Mouse (Mus musculus): Measurements from ENCODE around the gene Gm7995. TPM values are rescaled to one million over a fixed set of nuclear protein-coding genes. Genes with fewer than 3 reads are reported as not detected.
"Not testable (repeated sequence)": the region's sequence is repeated elsewhere in the genome, so short reads cannot be mapped to it uniquely, and the experiment has no call there.

The Gm7995 gene
- not detected in 2 replicates for polyA plus RNA-seq (2015; fragmentation: Nextera tagmentation; extraction: Ambion mirVana)

DNA sequence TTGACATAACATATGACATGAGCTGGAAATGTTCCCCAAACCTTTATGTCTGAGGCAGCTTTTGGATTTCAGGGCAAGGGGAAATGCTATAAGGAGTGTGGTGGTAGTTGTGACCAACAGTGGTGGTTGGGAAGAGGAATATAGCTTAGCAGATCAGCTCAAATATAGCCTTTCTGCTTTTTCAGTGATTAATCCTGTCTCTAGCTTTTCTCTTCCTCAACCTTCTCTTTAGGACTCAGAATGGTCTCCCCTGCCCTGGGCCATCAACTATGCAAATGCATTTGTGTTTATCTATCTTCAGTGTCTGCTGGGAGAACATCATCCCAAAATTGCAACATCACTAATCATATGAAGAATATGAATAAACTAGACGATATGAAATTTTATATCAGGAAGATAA lies at the start of gene Gm7995:
Gene Gm7995 (plus strand): TSS at position 301 of the 400 bp plus-strand sequence.
- not testable (repeated sequence) for H3K27me3 ChIP-seq; H3K4me3 ChIP-seq; H3K4me1 ChIP-seq; H3K36me3 ChIP-seq; H3K4me2 ChIP-seq; ATAC-seq (ENCODE audit: borderline replicate concordance, extremely low read depth, low FRiP score, low TSS enrichment); H3K9me3 ChIP-seq; H3K27ac ChIP-seq; H3K9ac ChIP-seq
- no CpG with 5 or more reads among the region's 1 CpGs for WGBS

- H3K9me3 ChIP-seq; H3K36me3 ChIP-seq; ATAC-seq (ENCODE audit: borderline replicate concordance, extremely low read depth, low FRiP score, low TSS enrichment); H3K4me1 ChIP-seq; H3K27me3 ChIP-seq; H3K27ac ChIP-seq; H3K4me3 ChIP-seq; H3K9ac ChIP-seq; H3K4me2 ChIP-seq: not testable (repeated sequence)
- 80% methylated on average over 1 of the region's 3 CpGs for WGBS
Observed at GRCm38 (mm10) chr14:42297258-42297657, 12.8 kb upstream of the Gm7995 start, which contains the start of gene Gm9611. Gene Gm9611, minus strand, starts transcription at chr14:42297358.

Small RNA genes within 50 kb of the gene (microRNA-seq; reads per million reads assigned to microRNA genes)
- gene Gm25208 (not detected), gene Gm25892 (not detected)

Other genes with a start within 250 kb of the Gm7995 start
- not detected in 2 replicates for gene Gm7951, start 192.8 kb upstream of the Gm7995 start, polyA plus RNA-seq (2015; fragmentation: Nextera tagmentation; extraction: Ambion mirVana)
- not detected in 2 replicates for gene Gm17027, start 147.6 kb upstream of the Gm7995 start, polyA plus RNA-seq (2015; fragmentation: Nextera tagmentation; extraction: Ambion mirVana)
- not detected in 2 replicates for gene Gm3573, start 119.4 kb upstream of the Gm7995 start, polyA plus RNA-seq (2015; fragmentation: Nextera tagmentation; extraction: Ambion mirVana)
- gene Gm17026, start 50.2 kb upstream of the Gm7995 start, polyA plus RNA-seq (2015; fragmentation: Nextera tagmentation; extraction: Ambion mirVana): not detected in 2 replicates
- gene Gm9611, start 12.9 kb upstream of the Gm7995 start, polyA plus RNA-seq (2015; fragmentation: Nextera tagmentation; extraction: Ambion mirVana): not detected in 2 replicates
- not detected in 2 replicates for gene Gm8005, start 129.5 kb downstream of the Gm7995 start, polyA plus RNA-seq (2015; fragmentation: Nextera tagmentation; extraction: Ambion mirVana)
- not detected in 2 replicates for gene Gm8011, start 153.7 kb downstream of the Gm7995 start, polyA plus RNA-seq (2015; fragmentation: Nextera tagmentation; extraction: Ambion mirVana)
- not detected in 2 replicates for gene Gm8020, start 192.1 kb downstream of the Gm7995 start, polyA plus RNA-seq (2015; fragmentation: Nextera tagmentation; extraction: Ambion mirVana)
- not detected in 2 replicates for gene Gm8024, start 214.1 kb downstream of the Gm7995 start, polyA plus RNA-seq (2015; fragmentation: Nextera tagmentation; extraction: Ambion mirVana)